Mouse (Mus musculus) NIH3T3 (cell line): ENCODE measurements at regions not wholly inside any gene's neighbourhood (a gene's known extent, or its start where the extent isn't known, plus 50 kb on each side); places are given as distances from the start of the nearest gene placed in this dataset.
A peak's percentile ranks its signal among the peaks of the same experiment; 100 is the strongest.

Experiments used
- DNase-seq: peaks from one replicate; pipeline ENCODE4 v3.0.0-alpha.2; 2012; ENCODE audit warnings: low read depth

DNA sequence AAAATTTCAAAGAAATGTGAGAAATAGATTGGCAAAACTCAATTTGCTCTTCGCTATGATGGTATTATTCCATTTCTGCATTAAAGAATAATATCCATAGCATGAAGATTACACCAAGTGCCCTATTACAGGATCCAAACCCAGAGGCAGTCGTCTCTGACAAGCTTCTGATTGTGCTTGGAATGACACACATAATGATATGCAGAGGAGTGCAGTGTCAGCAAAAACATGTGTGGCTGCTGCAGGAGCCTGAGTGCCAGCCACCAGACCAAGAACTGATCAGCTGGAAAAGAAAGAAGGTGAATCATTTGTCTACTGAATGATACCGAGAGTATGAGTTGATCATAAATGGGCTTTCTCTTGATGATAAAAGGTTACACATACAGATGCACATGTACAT is 137.3 kb downstream of the Il15 start:
- DNase-seq = no peak

DNA sequence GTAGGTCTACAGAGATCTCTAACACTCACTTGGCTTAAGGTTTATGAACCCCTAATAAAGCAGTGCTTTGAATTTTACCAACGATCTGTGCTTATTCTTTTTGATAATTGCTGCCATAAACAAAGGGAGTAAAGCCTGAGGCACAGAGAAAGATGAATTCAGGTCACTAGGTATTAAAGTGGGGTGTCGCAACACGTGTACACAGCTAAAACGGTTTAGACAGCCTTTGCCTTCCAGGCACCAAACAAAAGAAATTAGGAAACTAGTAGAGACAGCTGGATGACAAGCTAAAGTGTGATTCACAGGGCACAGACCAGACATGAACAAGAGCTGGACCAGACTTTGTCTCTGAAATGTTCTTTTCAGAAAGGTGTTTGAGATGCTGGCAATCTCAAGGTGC is 140.8 kb downstream of the Il15 start:
- peak; percentile 45 for DNase-seq

GRCm38 (mm10) chr8:82260613-82261012 is 142.4 kb downstream of the Il15 start:
- DNase-seq = peak; percentile 87

DNA sequence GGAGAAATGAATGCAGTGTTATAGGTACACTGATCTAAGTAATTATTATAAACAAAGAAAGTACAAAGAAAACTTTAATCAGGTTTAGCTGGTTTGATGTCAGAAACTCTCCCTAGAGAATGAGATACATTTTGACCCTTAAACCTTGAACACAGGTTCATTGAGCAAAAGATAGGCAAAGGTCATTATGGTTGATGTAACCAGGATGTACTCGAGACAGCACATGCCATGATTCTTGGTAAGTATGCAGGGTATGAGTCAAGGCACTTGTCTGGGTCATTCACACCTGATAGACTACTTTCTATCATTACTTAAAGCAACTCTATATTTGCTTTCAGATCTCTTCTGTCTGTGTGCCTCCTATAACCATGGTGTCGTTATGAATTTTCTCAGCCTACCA is 147.2 kb downstream of the Il15 start:
- DNase-seq = no peak

- no peak for DNase-seq
These were observed 150.6 kb downstream of the Il15 start for GRCm38 (mm10) chr8:82252406-82252805.

GRCm38 (mm10) chr8:82249841-82250577 is 153.0 kb downstream of the Il15 start:
- peak; percentile 16 for DNase-seq

GRCm38 (mm10) chr8:82244076-82244475 is 158.9 kb downstream of the Il15 start:
- DNase-seq = no peak

DNA sequence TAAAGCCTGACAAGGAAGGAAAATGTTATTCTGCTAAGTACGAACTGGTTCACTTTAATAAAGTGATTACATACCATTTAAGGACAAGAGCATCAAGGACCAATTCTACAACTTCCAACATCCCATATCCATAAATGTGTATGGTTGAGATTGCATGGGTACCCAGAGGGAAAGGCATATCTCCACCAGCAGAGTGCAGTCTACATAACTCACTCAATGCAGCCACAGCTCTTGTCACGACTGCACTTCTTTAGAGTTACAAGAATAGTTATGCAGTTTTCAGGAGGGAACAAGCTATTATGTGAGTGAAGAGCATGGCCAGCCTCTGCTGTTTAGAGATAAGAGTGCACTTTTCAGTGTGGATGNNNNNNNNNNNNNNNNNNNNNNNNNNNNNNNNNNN is 173.1 kb downstream of the Il15 start:
- peak; percentile 15 for DNase-seq

DNA sequence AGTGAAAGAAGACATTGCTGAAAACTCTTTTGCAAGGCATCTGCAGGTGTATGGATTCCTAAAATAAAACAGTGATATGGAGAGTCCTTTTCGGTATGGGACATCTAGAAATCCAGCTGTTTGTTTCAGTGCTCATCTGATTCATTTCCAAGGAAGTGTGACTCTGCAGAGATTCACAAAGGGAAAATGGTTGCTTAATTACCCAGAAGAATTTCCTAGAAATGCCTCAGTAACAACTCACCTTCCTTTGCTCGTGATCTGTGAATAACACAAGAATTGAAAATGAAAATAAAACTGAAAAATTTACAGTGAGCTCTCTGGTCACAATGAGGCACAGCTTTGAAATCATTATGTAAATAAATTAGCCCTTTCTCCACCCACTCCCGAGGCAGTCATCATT is 201.3 kb downstream of the Il15 start:
- peak; percentile 9 for DNase-seq

- DNase-seq = no peak
These were observed 202.8 kb downstream of the Il15 start for GRCm38 (mm10) chr8:82200176-82200575.

- DNase-seq = no peak
These were observed 206.5 kb downstream of the Il15 start for GRCm38 (mm10) chr8:82196504-82196903.

DNA sequence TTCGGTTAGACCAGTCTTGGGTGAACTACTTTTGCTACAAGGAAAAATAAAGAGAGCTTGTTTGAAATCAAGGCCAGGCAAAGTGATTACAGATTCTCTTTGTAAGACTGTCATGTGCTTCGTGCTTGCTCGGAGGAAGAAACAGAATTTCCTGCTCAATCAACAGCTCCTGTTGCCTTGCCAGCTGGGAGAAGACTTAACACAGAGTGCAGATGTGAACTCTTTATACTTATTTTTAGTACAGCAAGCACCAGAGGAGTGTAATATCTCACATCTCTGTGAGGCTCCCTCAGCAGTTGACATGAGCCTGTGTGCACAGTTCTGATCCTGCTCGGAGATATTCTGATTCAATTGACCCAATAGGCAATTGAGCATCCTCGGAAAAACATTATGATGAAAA is 207.9 kb downstream of the Il15 start:
- no peak for DNase-seq

DNA sequence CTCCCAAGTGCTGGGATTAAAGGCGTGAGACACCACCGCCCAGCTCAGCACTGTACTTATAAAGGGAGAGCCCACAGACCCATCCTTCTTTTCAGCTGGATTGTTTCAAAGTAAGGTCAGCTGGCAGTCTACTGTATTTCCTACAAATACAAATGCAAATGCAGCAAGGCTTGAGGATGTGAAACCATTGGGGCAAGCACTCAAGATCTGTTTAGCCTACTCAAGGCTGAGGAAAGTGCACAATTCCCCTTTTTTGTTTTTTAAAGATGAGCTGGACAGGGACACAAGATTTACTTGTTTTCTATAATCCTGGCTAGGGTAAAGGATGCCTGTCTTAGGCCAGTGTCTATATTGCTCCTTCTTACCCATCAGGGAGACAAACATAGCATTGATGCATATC is 212.0 kb downstream of the Il15 start:
- no peak for DNase-seq

DNA sequence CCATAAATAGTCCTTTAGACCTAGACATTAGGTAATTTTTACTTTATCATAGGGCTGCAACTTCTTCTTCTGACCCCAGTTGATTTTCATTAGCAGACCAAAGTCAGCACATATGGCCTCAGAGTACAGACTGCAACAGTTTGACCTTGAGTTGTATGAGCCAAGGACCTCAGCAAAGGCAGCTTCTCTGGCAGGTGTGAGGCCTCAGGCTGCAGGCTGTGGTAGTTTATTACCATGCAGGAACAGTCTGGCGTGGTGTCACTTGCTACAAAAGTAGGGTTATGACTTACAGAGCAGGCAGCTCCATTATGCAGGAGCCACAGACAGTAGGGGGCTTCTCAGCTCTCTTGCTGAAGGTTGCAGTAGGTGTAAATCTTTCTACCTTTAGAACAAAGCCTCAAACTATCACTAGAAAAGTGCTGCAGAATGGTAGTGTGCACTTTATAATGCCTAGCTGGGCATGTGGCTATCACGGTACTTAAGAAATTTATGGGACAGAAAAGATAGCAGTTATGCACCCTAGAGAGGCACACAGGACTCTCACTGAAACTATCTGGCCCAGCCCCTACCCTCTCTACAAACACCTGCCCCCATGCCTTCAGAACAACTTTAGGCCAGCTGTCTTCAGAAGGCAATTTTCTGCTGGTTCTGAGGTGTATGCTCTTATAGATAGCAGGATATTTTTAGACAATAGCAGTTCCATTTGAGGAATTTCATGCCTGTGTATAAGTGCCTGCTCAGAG is 215.7 kb downstream of the Il15 start:
- no peak for DNase-seq

GRCm38 (mm10) chr8:82184022-82184421 is 219.0 kb downstream of the Il15 start:
- no peak for DNase-seq
